Mouse (Mus musculus): Measurements from ENCODE around the gene Mospd2. TPM values are rescaled to one million over a fixed set of nuclear protein-coding genes. Genes with fewer than 3 reads are reported as not detected.
A peak's percentile ranks its signal among the peaks of the same experiment; 100 is the strongest.

The Mospd2 gene
- 15.2 and 15.8 TPM in 2 replicates for polyA plus RNA-seq (2014; fragmentation: Nextera tagmentation; extraction: Ambion mirVana)

DNA sequence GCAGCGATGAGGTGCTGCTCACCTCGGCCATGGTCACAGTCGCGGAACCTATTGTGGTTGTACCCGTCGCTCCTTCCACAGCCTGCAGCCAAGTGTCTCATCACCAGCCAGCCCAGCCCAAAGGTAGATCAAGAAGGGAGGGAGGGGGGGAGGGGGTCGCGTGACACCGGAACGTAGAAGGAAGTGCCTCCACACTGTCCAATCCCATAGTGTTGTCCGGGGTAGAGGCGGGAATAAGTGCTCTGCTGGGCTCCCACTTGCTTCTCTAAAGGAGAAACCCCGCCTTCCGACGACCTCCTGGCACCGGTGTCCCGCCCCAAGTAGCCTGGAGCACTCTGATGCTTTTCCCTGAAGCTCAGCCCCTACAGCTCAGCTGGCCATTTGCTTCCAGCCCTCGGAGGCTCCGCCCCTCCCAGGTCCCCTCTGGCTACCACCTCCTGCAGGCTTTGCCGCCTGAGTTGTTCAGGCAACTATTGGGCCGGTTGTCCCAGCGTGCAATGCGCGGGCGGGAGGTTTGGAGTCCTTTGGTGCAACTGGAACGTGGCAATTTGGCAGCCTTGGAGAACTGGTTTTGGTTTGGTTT is at the start of gene Mospd2, which contains the start of gene Fancb:
TSS of gene Mospd2 (minus strand) at position 183 of the 583 bp plus-strand sequence.
TSS of gene Fancb (plus strand) at position 400 of the 583 bp plus-strand sequence.
- H3K4me3 ChIP-seq (ENCODE audit: low read depth, low read length) = peak within 1 kb of the TSS; percentile 50
- H3K9me3 ChIP-seq (replicated peaks; ENCODE audit: control insufficient read depth, low read length) = no peaks in the 10 kb centered on the region
- no peaks in the 10 kb centered on the region for H3K36me3 ChIP-seq (replicated peaks; ENCODE audit: control insufficient read depth, insufficient read depth, low read depth, low read length)
- no peak within 1 kb of the TSS for H3K27ac ChIP-seq (replicated peaks; ENCODE audit: low read depth, low read length)
- H3K27me3 ChIP-seq (ENCODE audit: control insufficient read depth, insufficient read depth, low read length) = no peaks in the 10 kb centered on the region; the same call in 1 of the 2 replicates
- peak within 1 kb of the TSS; percentile 55 for H3K9ac ChIP-seq (replicated peaks; ENCODE audit: low read length)
- H3K4me2 ChIP-seq (ENCODE audit: low read depth, low read length) = peak within 1 kb of the TSS; percentile 30
- DNase-seq (ENCODE audit: low spot score) = peak; percentile 87
- peak; percentile 100 for ATAC-seq (replicated peaks; ENCODE audit: insufficient number of reproducible peaks, low FRiP score, low TSS enrichment, low read depth)
- 14% methylated on average over 26 of the region's 26 CpGs for WGBS
- no peaks in the 10 kb centered on the region for H3K4me1 ChIP-seq (ENCODE audit: control insufficient read depth, insufficient read depth, low read length)

DNA sequence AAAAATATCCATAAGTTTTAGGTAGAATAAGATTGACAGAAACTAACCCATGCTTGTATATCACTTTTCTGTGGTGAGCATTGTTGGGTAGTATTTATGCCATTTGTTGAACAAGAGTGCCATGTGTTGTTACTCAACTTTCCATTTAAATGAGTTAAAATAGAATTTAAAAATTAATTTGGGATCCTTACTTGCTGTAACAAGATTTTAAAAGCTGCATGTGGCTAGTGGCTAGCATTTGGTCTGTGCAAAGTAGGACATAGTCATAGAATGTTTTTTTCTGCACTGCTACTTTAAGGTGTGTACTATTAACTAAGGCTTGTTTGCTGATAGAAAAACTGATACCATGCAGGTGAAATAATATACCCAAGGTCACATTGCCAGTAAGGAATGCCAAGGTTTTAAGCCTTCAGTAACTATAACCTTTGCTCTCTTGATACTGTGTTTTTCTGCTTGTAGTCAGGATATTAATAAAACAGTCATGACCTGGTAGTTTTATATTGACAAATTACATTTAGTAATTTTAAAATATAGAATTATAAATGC is 24.7 kb upstream of the Mospd2 start, which contains the start of gene Gm17604:
TSS of gene Gm17604 (minus strand) at position 51 of the 546 bp plus-strand sequence.
- no peaks in the 10 kb centered on the region for H3K27me3 ChIP-seq (ENCODE audit: control insufficient read depth, insufficient read depth, low read length)

DNA sequence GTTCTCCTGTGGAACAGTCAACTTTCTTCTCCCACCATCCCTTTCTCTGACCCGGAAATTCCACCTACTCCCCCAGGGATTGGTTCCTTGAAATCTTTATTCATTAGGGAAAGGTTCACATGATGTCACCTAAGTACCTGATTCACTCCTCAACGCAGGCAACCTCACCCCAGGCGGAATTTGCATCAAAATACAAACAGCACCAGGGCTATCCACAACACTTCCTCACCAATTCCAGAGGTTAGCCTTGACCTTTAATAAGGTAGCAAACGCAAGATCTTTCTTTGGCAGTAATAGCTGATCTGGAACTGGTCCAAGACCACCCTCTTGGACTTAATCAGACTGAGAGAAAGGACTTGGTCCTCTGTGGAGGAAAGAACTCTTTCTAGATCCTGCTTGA is 23.0 kb upstream of the Mospd2 start:
- Histone ChIP-seq H3K27ac (replicated peaks; ENCODE audit: low read depth, low read length) (no peak overlapping the region), H3K9me3 (replicated peaks; ENCODE audit: control insufficient read depth, low read length) (no peaks in the 10 kb centered on the region), H3K9ac (replicated peaks; ENCODE audit: low read length) (no peak overlapping the region), H3K27me3 (ENCODE audit: control insufficient read depth, insufficient read depth, low read length) (no peaks in the 10 kb centered on the region), H3K36me3 (replicated peaks; ENCODE audit: control insufficient read depth, insufficient read depth, low read depth, low read length) (no peaks in the 10 kb centered on the region), H3K4me1 (ENCODE audit: control insufficient read depth, insufficient read depth, low read length) (no peaks in the 10 kb centered on the region), H3K4me3 (ENCODE audit: low read depth, low read length) (no peak overlapping the region), H3K4me2 (ENCODE audit: low read depth, low read length) (no peak overlapping the region)
- 41% methylated on average over 4 of the region's 4 CpGs for WGBS
- no peak for DNase-seq (ENCODE audit: low spot score)
- ATAC-seq (replicated peaks; ENCODE audit: insufficient number of reproducible peaks, low FRiP score, low TSS enrichment, low read depth) = no peak

More for the DNA sequence above, 24.7 kb upstream of the Mospd2 start, which contains the start of gene Gm17604:
- no peak within 1 kb of the TSS for H3K4me3 ChIP-seq (ENCODE audit: low read depth, low read length)
- DNase-seq (ENCODE audit: low spot score) = no peak
- no peaks in the 10 kb centered on the region for H3K36me3 ChIP-seq (replicated peaks; ENCODE audit: control insufficient read depth, insufficient read depth, low read depth, low read length)
- no peak within 1 kb of the TSS for H3K4me2 ChIP-seq (ENCODE audit: low read depth, low read length)
- H3K4me1 ChIP-seq (ENCODE audit: control insufficient read depth, insufficient read depth, low read length) = no peaks in the 10 kb centered on the region
- no peak for ATAC-seq (replicated peaks; ENCODE audit: insufficient number of reproducible peaks, low FRiP score, low TSS enrichment, low read depth)
- H3K9me3 ChIP-seq (replicated peaks; ENCODE audit: control insufficient read depth, low read length) = no peaks in the 10 kb centered on the region
- H3K9ac ChIP-seq (replicated peaks; ENCODE audit: low read length) = no peak within 1 kb of the TSS
- no peak within 1 kb of the TSS for H3K27ac ChIP-seq (replicated peaks; ENCODE audit: low read depth, low read length)

- Histone ChIP-seq H3K4me2 (ENCODE audit: low read depth, low read length) (no peak overlapping the region), H3K4me3 (ENCODE audit: low read depth, low read length) (no peak overlapping the region), H3K9ac (replicated peaks; ENCODE audit: low read length) (no peak overlapping the region), H3K36me3 (replicated peaks; ENCODE audit: control insufficient read depth, insufficient read depth, low read depth, low read length) (no peaks in the 10 kb centered on the region), H3K27ac (replicated peaks; ENCODE audit: low read depth, low read length) (no peak overlapping the region), H3K9me3 (replicated peaks; ENCODE audit: control insufficient read depth, low read length) (no peaks in the 10 kb centered on the region), H3K4me1 (ENCODE audit: control insufficient read depth, insufficient read depth, low read length) (no peaks in the 10 kb centered on the region), H3K27me3 (ENCODE audit: control insufficient read depth, insufficient read depth, low read length) (no peaks in the 10 kb centered on the region; the same call in 1 of the 2 replicates)
- WGBS = 97% methylated on average over 2 of the region's 2 CpGs
- ATAC-seq (replicated peaks; ENCODE audit: insufficient number of reproducible peaks, low FRiP score, low TSS enrichment, low read depth) (no peak), DNase-seq (ENCODE audit: low spot score) (no peak)
Observed at GRCm38 (mm10) chrX:164978866-164979265, 1.3 kb downstream of the Mospd2 start.

GRCm38 (mm10) chrX:164971206-164971605 is 9.0 kb downstream of the Mospd2 start:
- Histone ChIP-seq H3K9me3 (replicated peaks; ENCODE audit: control insufficient read depth, low read length) (no peaks in the 10 kb centered on the region), H3K27me3 (ENCODE audit: control insufficient read depth, insufficient read depth, low read length) (no peaks in the 10 kb centered on the region), H3K36me3 (replicated peaks; ENCODE audit: control insufficient read depth, insufficient read depth, low read depth, low read length) (no peaks in the 10 kb centered on the region), H3K9ac (replicated peaks; ENCODE audit: low read length) (no peak overlapping the region), H3K27ac (replicated peaks; ENCODE audit: low read depth, low read length) (no peak overlapping the region), H3K4me2 (ENCODE audit: low read depth, low read length) (no peak overlapping the region), H3K4me3 (ENCODE audit: low read depth, low read length) (no peak overlapping the region), H3K4me1 (ENCODE audit: control insufficient read depth, insufficient read depth, low read length) (no peaks in the 10 kb centered on the region)
- ATAC-seq (replicated peaks; ENCODE audit: insufficient number of reproducible peaks, low FRiP score, low TSS enrichment, low read depth) (no peak), DNase-seq (ENCODE audit: low spot score) (no peak)
- 90% methylated on average over 3 of the region's 3 CpGs for WGBS

DNA sequence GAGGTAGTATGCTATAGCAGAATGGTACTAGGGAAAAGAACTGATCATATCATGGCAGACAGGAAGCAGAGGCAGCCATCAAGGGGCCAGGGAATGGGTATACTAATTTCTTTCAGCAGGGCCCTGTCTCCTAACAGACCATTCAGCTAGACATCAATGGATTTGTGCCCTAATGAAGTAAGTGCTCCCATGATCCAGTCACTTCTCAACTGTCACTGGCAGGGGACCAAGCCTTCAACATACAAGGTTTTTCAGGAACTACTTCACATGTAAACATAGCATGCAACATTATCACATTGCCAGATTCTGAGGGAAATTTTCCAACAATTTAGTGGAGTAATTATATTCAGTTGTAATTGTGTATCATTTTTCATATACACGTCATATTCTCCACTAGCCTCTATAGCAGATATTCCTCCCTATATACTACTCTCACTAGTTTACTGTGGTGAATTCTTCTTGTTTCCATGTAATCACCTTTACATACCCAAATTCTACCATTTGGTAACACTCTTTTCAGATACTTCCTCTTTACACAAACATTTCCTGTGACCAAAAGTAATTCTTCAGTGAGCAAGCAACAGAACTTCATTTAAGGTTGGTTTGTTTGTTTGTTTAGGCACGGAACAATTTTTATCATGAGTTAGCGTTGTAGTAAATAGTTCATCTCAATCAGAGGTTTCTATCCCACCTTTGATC is 14.3 kb downstream of the Mospd2 start:
- no peak overlapping the region for H3K4me2 ChIP-seq (ENCODE audit: low read depth, low read length)
- H3K4me1 ChIP-seq (ENCODE audit: control insufficient read depth, insufficient read depth, low read length) = no peaks in the 10 kb centered on the region
- H3K36me3 ChIP-seq (replicated peaks; ENCODE audit: control insufficient read depth, insufficient read depth, low read depth, low read length) = no peaks in the 10 kb centered on the region
- DNase-seq (ENCODE audit: low spot score) (no peak), ATAC-seq (replicated peaks; ENCODE audit: insufficient number of reproducible peaks, low FRiP score, low TSS enrichment, low read depth) (no peak)
- H3K4me3 ChIP-seq (ENCODE audit: low read depth, low read length) = no peak overlapping the region
- no peaks in the 10 kb centered on the region for H3K9me3 ChIP-seq (replicated peaks; ENCODE audit: control insufficient read depth, low read length)
- no peak overlapping the region for H3K27ac ChIP-seq (replicated peaks; ENCODE audit: low read depth, low read length)
- 86% methylated on average over 3 of the region's 3 CpGs for WGBS
- H3K27me3 ChIP-seq (ENCODE audit: control insufficient read depth, insufficient read depth, low read length) = no peaks in the 10 kb centered on the region
- H3K9ac ChIP-seq (replicated peaks; ENCODE audit: low read length) = no peak overlapping the region

- Histone ChIP-seq H3K4me3 (ENCODE audit: low read depth, low read length) (no peak overlapping the region), H3K4me1 (ENCODE audit: control insufficient read depth, insufficient read depth, low read length) (no peaks in the 10 kb centered on the region), H3K4me2 (ENCODE audit: low read depth, low read length) (no peak overlapping the region), H3K27me3 (ENCODE audit: control insufficient read depth, insufficient read depth, low read length) (no peaks in the 10 kb centered on the region), H3K9me3 (replicated peaks; ENCODE audit: control insufficient read depth, low read length) (no peaks in the 10 kb centered on the region), H3K9ac (replicated peaks; ENCODE audit: low read length) (no peak overlapping the region), H3K36me3 (replicated peaks; ENCODE audit: control insufficient read depth, insufficient read depth, low read depth, low read length) (no peaks in the 10 kb centered on the region), H3K27ac (replicated peaks; ENCODE audit: low read depth, low read length) (no peak overlapping the region)
- ATAC-seq (replicated peaks; ENCODE audit: insufficient number of reproducible peaks, low FRiP score, low TSS enrichment, low read depth) = no peak
- no peak for DNase-seq (ENCODE audit: low spot score)
- 85% methylated on average over 5 of the region's 5 CpGs for WGBS
Observed at GRCm38 (mm10) chrX:164952601-164953375, 27.4 kb downstream of the Mospd2 start.

Data from embryonic facial prominence, embryonic 11.5 days (tissue).